Mouse (Mus musculus) intestine, embryonic 16.5 days (tissue): ENCODE results near the gene Ddx27. TPM values are rescaled to one million over a fixed set of nuclear protein-coding genes. Genes with fewer than 3 reads are reported as not detected.

Experiments
- ATAC-seq: fragments of 200-750 bp; cut with Nextera tagmentation; 2 replicates; pipeline ENCODE4 v1.8.0; 2017; ENCODE audit warnings: moderate TSS enrichment, moderate library complexity
- H3K27ac ChIP-seq: fragments of 300-500 bp; sonication (generic); 2 replicates; pipeline ENCODE4 v1.5.1; 2014; ENCODE audit warnings: mild to moderate bottlenecking, low read length
- H3K27me3 ChIP-seq: fragments of 300-500 bp; sonication (generic); replicated peaks from 2 replicates; pipeline ENCODE4 v1.6.1; 2014; ENCODE audit warnings: low read length, control low read depth, mixed read lengths; ENCODE audit not compliant: control insufficient read depth, insufficient read depth
- H3K36me3 ChIP-seq: fragments of 300-500 bp; sonication (generic); 2 replicates; pipeline ENCODE4 v1.6.1; 2014; ENCODE audit warnings: low read length, control low read depth; ENCODE audit not compliant: control insufficient read depth, insufficient read depth
- H3K4me1 ChIP-seq: fragments of 300-500 bp; sonication (generic); 2 replicates; pipeline ENCODE4 v1.6.1; 2014; ENCODE audit warnings: low read length, control low read depth, mixed read lengths; ENCODE audit not compliant: control insufficient read depth, insufficient read depth
- H3K4me2 ChIP-seq: fragments of 300-500 bp; sonication (generic); 2 replicates; pipeline ENCODE4 v1.6.1; 2014; ENCODE audit warnings: low read depth, low read length, control low read depth
- H3K4me3 ChIP-seq: fragments of 300-500 bp; sonication (generic); 2 replicates; pipeline ENCODE4 v1.5.1; 2014; ENCODE audit warnings: mild to moderate bottlenecking, low read length
- H3K9ac ChIP-seq: fragments of 300-500 bp; sonication (generic); 2 replicates; pipeline ENCODE4 v1.6.1; 2014; ENCODE audit warnings: low read depth, low read length
- H3K9me3 ChIP-seq: fragments of 300-500 bp; sonication (generic); 2 replicates; pipeline ENCODE4 v1.6.1; 2016; ENCODE audit warnings: low read length, control low read depth; ENCODE audit not compliant: control insufficient read depth
- WGBS: fragments of 180-500 bp; shearing (Covaris S2); extraction: QIAGEN DNeasy Blood & Tissue Kit; methylation state at CpG from one replicate; pipeline ENCODE4 v1.1.7; 2014; 5-methylcytosine and 5-hydroxymethylcytosine counted together
- polyA plus RNA-seq: library from polyadenylated mRNA; unstranded; fragments of >200 nt; fragmentation: Nextera tagmentation; extraction: Ambion mirVana; gene quantifications from 2 replicates; pipeline ENCODE4 v1.2.1, GENCODE M21; 2015

Gene Ddx27
- 40.9 and 45.7 TPM in 2 replicates for polyA plus RNA-seq

- Histone ChIP-seq H3K4me3 (peak within 1 kb of the TSS; percentile 93), H3K27me3 (no peaks in the 10 kb centered on the region), H3K36me3 (peaks cover 1% of the 10 kb centered on the region), H3K4me2 (peak within 1 kb of the TSS; percentile 96), H3K9ac (peak within 1 kb of the TSS; percentile 86), H3K4me1 (peaks cover 16% of the 10 kb centered on the region), H3K27ac (peak within 1 kb of the TSS; percentile 58), H3K9me3 (no peaks in the 10 kb centered on the region)
- WGBS = 2% methylated on average over 37 of the region's 37 CpGs
- peak; percentile 93 for ATAC-seq
Observed at GRCm38 (mm10) chr2:167014702-167015381, at the start of gene Ddx27. Gene Ddx27, plus strand, starts transcription at chr2:167015193.

GRCm38 (mm10) chr2:166973153-166973552 lies 41.8 kb upstream of the Ddx27 start:
- Histone ChIP-seq H3K9me3 (no peaks in the 10 kb centered on the region), H3K9ac (no peak overlapping the region), H3K27ac (no peak overlapping the region), H3K4me1 (peaks cover 24% of the 10 kb centered on the region), H3K4me3 (no peak overlapping the region), H3K4me2 (no peak overlapping the region), H3K36me3 (no peaks in the 10 kb centered on the region), H3K27me3 (no peaks in the 10 kb centered on the region)
- no peak for ATAC-seq
- WGBS = 63% methylated on average over 1 of the region's 1 CpGs

GRCm38 (mm10) chr2:166974177-166974872 lies 40.7 kb upstream of the Ddx27 start:
- Histone ChIP-seq H3K36me3 (no peaks in the 10 kb centered on the region), H3K9me3 (no peaks in the 10 kb centered on the region), H3K4me1 (peaks cover 24% of the 10 kb centered on the region), H3K9ac (0 out of 2 replicates have a peak overlapping the region, but pooled peaks have one; percentile 8), H3K4me2 (no peak overlapping the region), H3K4me3 (no peak overlapping the region), H3K27ac (peak overlapping the region; percentile 31; the same call in 1 of the 2 replicates), H3K27me3 (no peaks in the 10 kb centered on the region)
- ATAC-seq = no peak
- WGBS = 71% methylated on average over 6 of the region's 6 CpGs

- no peak for ATAC-seq
- H3K36me3 ChIP-seq = no peaks in the 10 kb centered on the region
- H3K27me3 ChIP-seq = no peaks in the 10 kb centered on the region
- no peak overlapping the region for H3K27ac ChIP-seq
- peaks cover 24% of the 10 kb centered on the region for H3K4me1 ChIP-seq
- WGBS = 73% methylated on average over 3 of the region's 3 CpGs
- no peak overlapping the region for H3K4me3 ChIP-seq
- no peak overlapping the region for H3K4me2 ChIP-seq
- no peak overlapping the region for H3K9ac ChIP-seq
- no peaks in the 10 kb centered on the region for H3K9me3 ChIP-seq
Observed at GRCm38 (mm10) chr2:166976356-166976755, 38.6 kb upstream of the Ddx27 start.

GRCm38 (mm10) chr2:166977490-166977889 lies 37.5 kb upstream of the Ddx27 start:
- H3K4me2 ChIP-seq = no peak overlapping the region
- H3K4me1 ChIP-seq = peaks cover 24% of the 10 kb centered on the region
- H3K36me3 ChIP-seq = no peaks in the 10 kb centered on the region; the same call in 1 of the 2 replicates
- WGBS = 85% methylated on average over 3 of the region's 3 CpGs
- no peaks in the 10 kb centered on the region for H3K9me3 ChIP-seq
- no peak overlapping the region; the same call in 1 of the 2 replicates for H3K9ac ChIP-seq
- H3K27me3 ChIP-seq = no peaks in the 10 kb centered on the region
- no peak overlapping the region for H3K4me3 ChIP-seq
- ATAC-seq = no peak
- H3K27ac ChIP-seq = no peak overlapping the region

- Histone ChIP-seq H3K9me3 (no peaks in the 10 kb centered on the region), H3K36me3 (no peaks in the 10 kb centered on the region; the same call in 1 of the 2 replicates), H3K4me1 (peaks cover 18% of the 10 kb centered on the region), H3K4me2 (no peak overlapping the region), H3K9ac (no peak overlapping the region), H3K27me3 (no peaks in the 10 kb centered on the region), H3K4me3 (no peak overlapping the region), H3K27ac (no peak overlapping the region)
- no peak for ATAC-seq
- WGBS = 67% methylated on average over 2 of the region's 2 CpGs
Observed at GRCm38 (mm10) chr2:166980161-166980560, 34.8 kb upstream of the Ddx27 start.

GRCm38 (mm10) chr2:166983351-166983894 lies 31.6 kb upstream of the Ddx27 start:
- no peaks in the 10 kb centered on the region; the same call in 1 of the 2 replicates for H3K36me3 ChIP-seq
- H3K4me2 ChIP-seq = no peak overlapping the region
- H3K27ac ChIP-seq = no peak overlapping the region
- H3K9me3 ChIP-seq = no peaks in the 10 kb centered on the region
- H3K9ac ChIP-seq = no peak overlapping the region
- H3K4me3 ChIP-seq = no peak overlapping the region
- ATAC-seq = 0 out of 2 replicates have a peak, but pooled peaks have one; percentile 44
- H3K4me1 ChIP-seq = no peaks in the 10 kb centered on the region
- 62% methylated on average over 4 of the region's 4 CpGs for WGBS
- H3K27me3 ChIP-seq = no peaks in the 10 kb centered on the region

GRCm38 (mm10) chr2:166990861-166991260 lies 24.1 kb upstream of the Ddx27 start:
- WGBS = 74% methylated on average over 7 of the region's 7 CpGs
- no peaks in the 10 kb centered on the region for H3K36me3 ChIP-seq
- no peak for ATAC-seq
- no peak overlapping the region for H3K27ac ChIP-seq
- H3K27me3 ChIP-seq = no peaks in the 10 kb centered on the region
- H3K9me3 ChIP-seq = no peaks in the 10 kb centered on the region
- H3K4me3 ChIP-seq = no peak overlapping the region
- no peak overlapping the region for H3K4me2 ChIP-seq
- peaks cover 31% of the 10 kb centered on the region for H3K4me1 ChIP-seq
- H3K9ac ChIP-seq = no peak overlapping the region

- H3K9me3 ChIP-seq = no peaks in the 10 kb centered on the region
- ATAC-seq = no peak
- H3K9ac ChIP-seq = no peak overlapping the region
- peaks cover 35% of the 10 kb centered on the region for H3K4me1 ChIP-seq
- H3K4me3 ChIP-seq = no peak overlapping the region
- H3K4me2 ChIP-seq = no peak overlapping the region
- H3K36me3 ChIP-seq = no peaks in the 10 kb centered on the region
- no peaks in the 10 kb centered on the region for H3K27me3 ChIP-seq
- H3K27ac ChIP-seq = no peak overlapping the region
Observed at GRCm38 (mm10) chr2:166991945-166992344, 23.0 kb upstream of the Ddx27 start.
